Mouse (Mus musculus): ENCODE data around the gene Eef2kmt. TPM values are rescaled to one million over a fixed set of nuclear protein-coding genes. Genes with fewer than 3 reads are reported as not detected.

Eef2kmt gene
- total RNA-seq (2023) = 10 to 100 TPM; 16.8 to 23.3 TPM

GRCm38 (mm10) chr16:5255779-5256496 is at the start of gene Eef2kmt:
Gene Eef2kmt (minus strand): TSS chr16:5255983.

GRCm38 (mm10) chr16:5233418-5234313 is 22.1 kb downstream of the Eef2kmt start, which contains the start of gene Alg1:
Gene Alg1 (plus strand): TSS chr16:5233621.

DNA sequence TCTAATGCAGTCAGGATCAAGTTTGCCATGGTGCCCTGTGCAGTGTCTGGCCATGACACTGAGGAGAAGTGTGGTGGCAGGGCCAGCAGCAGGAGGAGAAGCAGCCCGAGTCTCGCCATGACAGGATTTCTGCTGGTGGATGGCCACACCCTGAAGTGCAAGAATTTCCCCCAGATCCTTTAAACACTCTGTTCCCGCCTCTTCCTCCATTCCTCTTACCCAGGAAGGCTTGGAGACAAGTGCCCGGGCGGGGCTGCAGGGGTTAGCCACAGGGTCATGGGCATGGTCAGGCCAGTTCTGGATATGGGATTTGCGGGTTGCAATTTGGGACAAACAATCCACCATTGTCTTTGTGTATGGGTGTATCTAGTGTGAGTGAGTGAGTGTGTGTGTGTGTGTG is 33.6 kb downstream of the Eef2kmt start, which contains the start of gene AU021092:
TSS of gene AU021092 (minus strand) at position 160 of the 400 bp plus-strand sequence.

DNA sequence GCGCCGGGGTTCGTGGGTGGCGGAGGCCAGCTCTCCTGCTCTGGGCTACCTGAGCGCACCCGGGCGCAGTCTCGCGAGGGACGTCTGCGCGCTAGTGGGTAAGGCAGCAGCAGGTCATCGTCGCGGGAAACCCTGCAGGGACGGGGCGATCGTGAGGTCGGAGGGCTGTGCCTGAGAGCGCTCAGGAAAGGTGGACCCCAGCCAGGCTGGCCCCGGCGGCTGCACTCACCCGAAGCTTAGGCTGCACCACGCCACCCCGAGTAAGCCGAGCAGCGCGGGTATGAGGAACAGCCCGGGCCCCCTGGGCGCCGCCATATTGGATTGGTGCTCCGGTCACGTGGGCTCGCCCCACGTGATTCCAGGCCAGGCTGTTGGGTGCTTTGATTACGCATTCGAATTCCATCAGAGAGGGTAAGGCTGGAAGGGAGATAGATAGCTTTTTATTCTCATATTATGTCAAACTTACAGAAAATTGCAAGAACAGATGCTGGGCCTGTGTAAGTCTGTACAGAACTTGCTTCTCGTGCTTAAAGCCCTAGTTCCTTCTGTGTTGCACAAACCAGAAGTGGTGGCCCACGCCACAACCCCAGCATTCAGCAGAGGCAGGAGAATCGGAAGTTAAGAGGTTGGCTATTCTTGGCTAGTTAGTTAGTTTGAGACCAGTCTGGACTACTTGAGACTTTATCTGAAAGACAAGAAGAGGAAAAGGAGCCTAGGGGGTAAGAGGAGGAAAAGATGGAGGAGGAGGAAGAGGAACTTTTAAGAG is 51.9 kb downstream of the Eef2kmt start, which contains the start of gene Nagpa:
TSS of gene Nagpa (minus strand) at position 345 of the 766 bp plus-strand sequence.

Other genes starting within 250 kb of the Eef2kmt start
- gene Smim22, start 248.7 kb downstream of the Eef2kmt start, total RNA-seq (2023) = not detected
- 100 to 1,000 TPM; 112 to 123 TPM for gene Rogdi, start 242.4 kb downstream of the Eef2kmt start, total RNA-seq (2023)
- 100 to 1,000 TPM; 147 to 159 TPM for gene Glyr1, start 206.1 kb downstream of the Eef2kmt start, total RNA-seq (2023)
- 10 to 100 TPM; 77.1 to 82.6 TPM for gene Ubn1, start 205.9 kb downstream of the Eef2kmt start, total RNA-seq (2023)
- gene Ppl, start 123.6 kb downstream of the Eef2kmt start, total RNA-seq (2023) = 1 to 10 TPM; 7.5 to 7.9 TPM
- gene Sec14l5, start 108.9 kb downstream of the Eef2kmt start, total RNA-seq (2023) = under 1 TPM; 0.09 to 0.24 TPM
- 10 to 100 TPM; 30.2 to 40.0 TPM for gene Nagpa, start 52.0 kb downstream of the Eef2kmt start, total RNA-seq (2023)
- not detected for gene AU021092, start 33.7 kb downstream of the Eef2kmt start, total RNA-seq (2023)
- 10 to 100 TPM; 40.5 to 43.1 TPM for gene Alg1, start 22.4 kb downstream of the Eef2kmt start, total RNA-seq (2023)